Mouse (Mus musculus): ENCODE measurements at regions not wholly inside any gene's neighbourhood (a gene's known extent, or its start where the extent isn't known, plus 50 kb on each side); places are given as distances from the start of the nearest gene placed in this dataset. TPM values are rescaled to one million over a fixed set of nuclear protein-coding genes. Genes with fewer than 3 reads are reported as not detected.

- no peak for DNase-seq (ENCODE audit: extremely low spot score in 1 of 2, low spot score in 2 of 2)
- intact Hi-C loops (cut with DNase I), result loop anchor here (5.0 to 10.0 kb wide), 2 partner anchors 199 to 466 kb away; no protein-coding TSS in a partner anchor
Measured at GRCm38 (mm10) chr19:49741239-49741638, 937.2 kb downstream of the Sorcs1 start.

- DNase-seq (ENCODE audit: extremely low spot score in 1 of 2, low spot score in 2 of 2), result no peak
- intact Hi-C loops (cut with DNase I), result loop anchor here (5.0 to 10.0 kb wide), 2 partner anchors 197 to 465 kb away; no protein-coding TSS in a partner anchor
Measured at GRCm38 (mm10) chr19:49739483-49740175, 938.8 kb downstream of the Sorcs1 start.

GRCm38 (mm10) chr19:49697659-49698058, 980.8 kb downstream of the Sorcs1 start:
- DNase-seq (ENCODE audit: extremely low spot score in 1 of 2, low spot score in 2 of 2), result peak in 1 of 2 experiments; percentile 14
- intact Hi-C loops (cut with DNase I), result no loop called here

GRCm38 (mm10) chr19:49685588-49686281, 992.7 kb downstream of the Sorcs1 start:
- intact Hi-C loops (cut with DNase I), result no loop called here

GRCm38 (mm10) chr19:49681204-49681603, 997.2 kb downstream of the Sorcs1 start:
- intact Hi-C loops (cut with DNase I), result no loop called here
- DNase-seq (ENCODE audit: extremely low spot score in 1 of 2, low spot score in 2 of 2), result no peak

More at GRCm38 (mm10) chr19:49685588-49686281, 992.7 kb downstream of the Sorcs1 start:
- DNase-seq (ENCODE audit: extremely low spot score in 1 of 2, low spot score in 2 of 2), result peak in 1 of 2 experiments; percentile 21

- intact Hi-C loops (cut with DNase I), result no loop called here
- no peak for DNase-seq (ENCODE audit: extremely low spot score in 1 of 2, low spot score in 2 of 2)
Measured at GRCm38 (mm10) chr19:49680006-49680405, 998.4 kb downstream of the Sorcs1 start.

- intact Hi-C loops (cut with DNase I), result no loop called here
Measured at GRCm38 (mm10) chr19:49675931-49676330, 1002.5 kb downstream of the Sorcs1 start.

DNA sequence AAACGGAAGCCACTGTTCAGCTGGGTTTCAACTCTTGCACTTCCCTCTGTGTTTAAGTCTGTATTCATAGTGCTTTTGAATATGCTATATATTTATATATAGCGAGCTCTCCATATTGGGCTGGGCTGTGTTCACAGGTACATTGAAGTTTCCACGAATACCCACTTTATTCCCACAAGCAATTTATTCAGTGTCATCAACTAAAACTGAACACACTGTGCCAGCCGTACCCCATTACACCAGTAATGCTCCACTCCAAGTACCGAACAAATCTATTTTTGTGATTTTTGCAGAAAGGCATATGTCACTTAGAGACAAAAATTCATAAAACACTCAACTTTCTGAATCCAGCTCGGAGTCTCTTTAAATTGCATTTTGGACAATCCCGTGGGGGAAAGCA, 1048.5 kb downstream of the Sorcs1 start:
- intact Hi-C loops (cut with DNase I), result no loop called here
- no peak for DNase-seq (ENCODE audit: extremely low spot score in 1 of 2, low spot score in 2 of 2)

More at GRCm38 (mm10) chr19:49675931-49676330, 1002.5 kb downstream of the Sorcs1 start:
- DNase-seq (ENCODE audit: extremely low spot score in 1 of 2, low spot score in 2 of 2), result no peak

DNA sequence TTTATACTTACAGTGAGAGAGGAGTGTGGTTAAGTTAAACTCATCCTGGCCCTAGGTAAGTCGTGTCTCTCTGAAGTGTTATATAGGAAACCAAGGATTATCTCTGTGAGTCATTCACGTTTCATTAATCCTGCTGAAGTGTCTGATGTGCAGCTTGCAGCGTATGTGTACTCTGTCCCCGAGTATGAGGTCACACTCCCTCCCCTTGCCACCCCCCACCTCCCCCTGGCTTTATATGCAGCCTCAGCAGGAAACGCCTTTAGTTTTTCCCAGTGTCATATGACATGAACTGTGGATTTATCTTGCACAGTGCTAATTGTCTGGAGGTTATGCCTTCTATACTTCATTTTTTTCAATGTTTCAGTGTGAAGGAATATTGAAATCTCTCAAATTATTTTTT, 1058.5 kb downstream of the Sorcs1 start:
- intact Hi-C loops (cut with DNase I), result no loop called here
- DNase-seq (ENCODE audit: extremely low spot score in 1 of 2, low spot score in 2 of 2), result no peak

DNA sequence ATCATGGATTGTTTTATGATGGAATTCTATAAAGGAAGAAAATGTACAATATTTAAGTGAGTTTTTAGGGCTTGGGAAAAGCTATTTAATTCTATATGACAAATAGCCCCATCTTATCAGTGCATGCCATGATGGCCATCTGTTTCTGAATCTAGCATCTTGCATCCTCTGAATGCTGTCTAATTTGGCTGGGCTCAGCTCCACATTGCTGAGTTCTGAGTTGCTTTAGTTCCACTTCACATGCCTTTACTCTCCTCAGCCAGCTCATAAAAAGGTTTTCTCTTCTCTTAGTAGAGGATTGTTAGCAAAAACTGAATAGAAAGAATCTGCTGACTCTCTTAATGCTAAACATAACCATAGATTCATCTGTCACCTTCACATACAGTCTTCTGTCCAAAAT, 1063.4 kb downstream of the Sorcs1 start:
- intact Hi-C loops (cut with DNase I), result no loop called here
- peak in 1 of 2 experiments; percentile 5 for DNase-seq (ENCODE audit: extremely low spot score in 1 of 2, low spot score in 2 of 2)

Small RNA genes lying in the stretch of these regions (microRNA-seq; reads per million reads assigned to microRNA genes)
- gene Gm27935, result not detected

Data from left cerebral cortex, postnatal 10 days (tissue).